In genomic region chr3:80322291-80322690, GRCm38 (mm10) we compare ENCODE assay signal across 24 mouse cellular contexts.
DNase-seq lines count a peak whose midpoint lies in the region; ATAC-seq and TF ChIP-seq lines count a peak whose summit lies in the region.
"Had no signal": no experiment of that assay in that cellular context is flagged by ENCODE, and none has a peak within 500 bp of the region (broad histone marks: within the 10 kb centered on the region; RNA-seq: fewer than 3 reads in every experiment).

No protein-coding gene starts in this region.

- ATAC-seq in hindbrain, postnatal 0 days, result 0 out of 2 replicates have a peak, but pooled peaks have one; percentile 56
- ATAC-seq in hindbrain, embryonic 13.5 days (ENCODE audit: low FRiP score), result no peak
- no peak for ATAC-seq in midbrain, postnatal 0 days (ENCODE audit: low FRiP score)
- ATAC-seq in midbrain, embryonic 13.5 days, result no peak
- no peak for ATAC-seq in erythroid progenitor cell, adult 5-6 weeks (replicated peaks; ENCODE audit: low FRiP score, poor library complexity, severe bottlenecking)
- ATAC-seq: CD4-positive, CD25-positive, alpha-beta regulatory T cell, adult 4 months; forebrain, embryonic 13.5 days; forebrain, embryonic 16.5 days had no signal

- no peak overlapping the region for H3K4me3 ChIP-seq in hindbrain, postnatal 0 days (ENCODE audit: low read length)
- H3K4me3 ChIP-seq in hindbrain, embryonic 13.5 days, result no peak overlapping the region
- no peak overlapping the region for H3K4me3 ChIP-seq in midbrain, postnatal 0 days (ENCODE audit: low read depth, low read length)
- no peak overlapping the region for H3K4me3 ChIP-seq in midbrain, embryonic 13.5 days (replicated peaks)
- H3K4me3 ChIP-seq: embryonic facial prominence, embryonic 10.5 days; embryonic facial prominence, embryonic 13.5 days; erythroblast, embryonic 14.5 days; forebrain, embryonic 10.5 days; forebrain, embryonic 13.5 days; gastrocnemius, adult 2 months had no signal

- no peak overlapping the region for H3K27ac ChIP-seq in hindbrain, postnatal 0 days
- no peak overlapping the region for H3K27ac ChIP-seq in hindbrain, embryonic 13.5 days
- H3K27ac ChIP-seq in midbrain, postnatal 0 days (ENCODE audit: low read depth, low read length), result no peak overlapping the region
- no peak overlapping the region for H3K27ac ChIP-seq in midbrain, embryonic 13.5 days
- H3K27ac ChIP-seq: embryonic facial prominence, embryonic 10.5 days; embryonic facial prominence, embryonic 13.5 days; forebrain, embryonic 10.5 days; forebrain, embryonic 13.5 days; gastrocnemius, adult 2 months had no signal

- H3K36me3 ChIP-seq in hindbrain, postnatal 0 days (ENCODE audit: insufficient read depth, low read length), result no peaks in the 10 kb centered on the region
- no peaks in the 10 kb centered on the region for H3K36me3 ChIP-seq in hindbrain, embryonic 13.5 days
- no peaks in the 10 kb centered on the region for H3K36me3 ChIP-seq in midbrain, postnatal 0 days (ENCODE audit: insufficient read depth, low read length)
- H3K36me3 ChIP-seq in midbrain, embryonic 13.5 days, result no peaks in the 10 kb centered on the region
- H3K36me3 ChIP-seq: embryonic facial prominence, embryonic 10.5 days; embryonic facial prominence, embryonic 13.5 days; forebrain, embryonic 10.5 days had no signal

- no peak overlapping the region for H3K4me2 ChIP-seq in hindbrain, postnatal 0 days (ENCODE audit: low read depth, low read length)
- H3K4me2 ChIP-seq in hindbrain, embryonic 13.5 days, result no peak overlapping the region
- no peak overlapping the region for H3K4me2 ChIP-seq in midbrain, postnatal 0 days (ENCODE audit: low read depth, low read length, poor library complexity, severe bottlenecking)
- H3K4me2 ChIP-seq in midbrain, embryonic 13.5 days (replicated peaks), result no peak overlapping the region
- H3K4me2 ChIP-seq: embryonic facial prominence, embryonic 13.5 days; forebrain, embryonic 13.5 days; heart, embryonic 11.5 days had no signal

- H3K9ac ChIP-seq in hindbrain, postnatal 0 days (replicated peaks; ENCODE audit: low read length), result no peak overlapping the region
- H3K9ac ChIP-seq in hindbrain, embryonic 13.5 days, result no peak overlapping the region
- no peak overlapping the region for H3K9ac ChIP-seq in midbrain, postnatal 0 days (replicated peaks; ENCODE audit: low read length, poor library complexity, severe bottlenecking)
- no peak overlapping the region for H3K9ac ChIP-seq in midbrain, embryonic 13.5 days (replicated peaks)
- H3K9ac ChIP-seq: embryonic facial prominence, embryonic 13.5 days; forebrain, embryonic 13.5 days had no signal

- H3K9me3 ChIP-seq in hindbrain, postnatal 0 days (ENCODE audit: low read length), result no peaks in the 10 kb centered on the region
- H3K9me3 ChIP-seq in hindbrain, embryonic 13.5 days, result no peaks in the 10 kb centered on the region
- no peaks in the 10 kb centered on the region for H3K9me3 ChIP-seq in midbrain, postnatal 0 days (ENCODE audit: low read length)
- no peaks in the 10 kb centered on the region for H3K9me3 ChIP-seq in midbrain, embryonic 13.5 days
- H3K9me3 ChIP-seq: embryonic facial prominence, embryonic 10.5 days; embryonic facial prominence, embryonic 13.5 days; forebrain, embryonic 10.5 days; forebrain, embryonic 13.5 days had no signal

- peak; percentile 34 for DNase-seq in hindbrain, postnatal 0 days (ENCODE audit: low spot score)
- peak; percentile 49 for DNase-seq in midbrain, postnatal 0 days (ENCODE audit: low spot score)
- DNase-seq in retina, postnatal 1 day, result peak; percentile 19
- DNase-seq: adrenal gland, adult 2 months; adrenal gland, postnatal 14 days; cerebellum, adult 11-12 months; cerebellum, adult 8-10 months; cerebellum, postnatal 10 days; cerebellum, postnatal 36 days; embryo, embryonic 11 days; gastrocnemius, adult 2 months; gastrocnemius, postnatal 14 days; heart, adult 11 months had no signal

- H3K27me3 ChIP-seq in hindbrain, postnatal 0 days (ENCODE audit: insufficient read depth, low read length), result no peaks in the 10 kb centered on the region
- no peaks in the 10 kb centered on the region for H3K27me3 ChIP-seq in hindbrain, embryonic 13.5 days
- no peaks in the 10 kb centered on the region for H3K27me3 ChIP-seq in midbrain, postnatal 0 days (ENCODE audit: insufficient read depth, low read length)
- no peaks in the 10 kb centered on the region for H3K27me3 ChIP-seq in midbrain, embryonic 13.5 days
- H3K27me3 ChIP-seq: embryonic facial prominence, embryonic 13.5 days; forebrain, embryonic 13.5 days had no signal

- 27% methylated on average over 3 of the region's 3 CpGs for WGBS in hindbrain, postnatal 0 days
- 53% methylated on average over 3 of the region's 3 CpGs for WGBS in hindbrain, embryonic 13.5 days
- WGBS in midbrain, postnatal 0 days, result 41% methylated on average over 3 of the region's 3 CpGs
- 45% methylated on average over 3 of the region's 3 CpGs for WGBS in midbrain, embryonic 13.5 days

- TF ChIP-seq CTCF in hindbrain, postnatal 0 days (IDR thresholded peaks at IDR 0.05; ENCODE audit: low read depth), result no peak
- TF ChIP-seq CTCF in midbrain, postnatal 0 days (IDR thresholded peaks at IDR 0.05), result no peak

- H3K4me1 ChIP-seq in hindbrain, postnatal 0 days (ENCODE audit: insufficient read depth, low read length), result no peaks in the 10 kb centered on the region
- H3K4me1 ChIP-seq in hindbrain, embryonic 13.5 days (replicated peaks), result no peaks in the 10 kb centered on the region
- H3K4me1 ChIP-seq in midbrain, postnatal 0 days (ENCODE audit: insufficient read depth, low read length), result no peaks in the 10 kb centered on the region
- no peaks in the 10 kb centered on the region for H3K4me1 ChIP-seq in midbrain, embryonic 13.5 days (replicated peaks)
- H3K4me1 ChIP-seq: embryonic facial prominence, embryonic 10.5 days; embryonic facial prominence, embryonic 13.5 days; forebrain, embryonic 10.5 days; forebrain, embryonic 13.5 days had no signal
